Mouse (Mus musculus): ENCODE results near the gene Lyplal1. TPM values are rescaled to one million over a fixed set of nuclear protein-coding genes. Genes with fewer than 3 reads are reported as not detected.

Gene Lyplal1
- 0.62 and 0.63 TPM in 2 replicates for total RNA-seq (2014; fragmentation: Nextera tagmentation)
- total RNA-seq (2017) = 0.70 and 4.2 TPM in 2 replicates

DNA sequence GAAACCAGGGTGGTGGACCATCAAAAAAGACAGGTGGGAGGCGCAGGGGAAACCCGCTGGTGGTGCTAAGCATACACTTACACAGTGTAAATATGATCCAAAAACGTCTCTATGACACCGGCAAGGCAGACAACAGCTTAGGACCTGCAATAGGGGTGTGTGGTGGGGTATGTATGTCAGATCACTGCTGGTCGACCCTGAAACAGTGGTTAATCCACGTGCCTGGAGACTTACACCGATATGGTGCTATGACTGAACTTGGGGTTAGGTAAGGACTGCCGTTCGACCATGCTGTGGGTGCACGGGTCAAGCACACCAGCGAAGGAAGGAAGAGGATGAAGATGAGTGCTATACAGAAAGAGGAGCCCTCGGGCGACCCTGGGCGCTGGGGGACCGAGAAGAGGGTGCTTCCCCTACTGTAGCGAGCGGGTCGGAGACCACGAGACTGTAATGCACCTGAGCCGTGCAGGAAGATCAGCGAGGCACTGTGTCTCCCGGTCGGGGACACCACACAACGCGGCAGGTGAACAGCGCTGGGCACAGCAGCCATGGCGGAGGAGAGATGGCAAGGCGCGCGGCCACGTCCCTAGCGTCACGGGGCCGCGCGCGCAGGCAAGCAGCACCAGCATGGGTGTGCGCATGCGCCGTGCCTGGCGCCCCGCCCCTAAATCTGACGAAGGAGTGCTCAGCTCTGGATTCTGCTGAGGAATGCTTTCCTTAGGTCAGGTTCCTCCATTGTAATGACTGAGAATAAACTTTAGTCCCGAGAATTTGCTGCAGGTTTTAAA, at the start of gene Lyplal1:
TSS of gene Lyplal1 (minus strand) at position 610 of the 788 bp plus-strand sequence.
- peak; percentile 96 for ATAC-seq (replicated peaks; ENCODE audit: low FRiP score, low TSS enrichment, poor library complexity, severe bottlenecking)

DNA sequence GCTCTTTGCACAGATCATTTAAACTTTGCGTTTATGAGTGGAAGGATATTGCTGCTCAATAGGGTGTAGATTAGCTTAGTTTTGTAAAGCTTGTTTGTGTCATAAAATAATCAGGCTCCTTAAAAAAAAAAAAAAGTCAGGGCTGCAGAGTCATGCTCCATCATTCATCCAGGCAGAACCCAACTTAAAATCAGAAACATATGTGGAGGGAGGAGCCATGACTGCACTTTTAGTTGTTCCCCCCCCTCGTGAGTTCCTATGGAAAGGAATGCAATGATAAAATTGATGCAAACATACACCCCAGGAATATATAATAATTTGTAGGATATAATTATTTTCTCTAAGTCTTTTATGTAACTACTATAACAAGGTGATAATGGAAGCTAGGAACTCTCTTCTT, 46.5 kb upstream of the Lyplal1 start:
- no peak for ATAC-seq (replicated peaks; ENCODE audit: low FRiP score, low TSS enrichment, poor library complexity, severe bottlenecking)

DNA sequence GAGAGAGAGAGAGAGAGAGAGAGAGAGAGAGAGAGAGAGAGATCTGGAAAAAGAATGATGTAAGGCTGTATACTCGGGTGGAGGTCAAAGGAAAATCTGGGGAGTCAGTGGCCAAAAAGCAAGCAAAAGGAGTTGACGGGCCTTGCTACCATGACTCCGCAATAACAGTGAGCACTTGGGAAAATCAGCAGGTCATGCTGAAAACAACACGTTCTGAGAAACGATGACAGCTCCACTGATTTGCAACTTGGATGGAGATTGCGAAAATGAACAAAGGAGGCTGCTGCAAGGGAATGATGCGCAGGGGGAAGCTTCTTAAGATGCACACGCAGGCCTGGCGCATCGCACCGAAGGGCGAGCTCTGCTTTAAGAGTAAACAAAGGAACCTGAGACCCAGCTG, 46.1 kb upstream of the Lyplal1 start:
- ATAC-seq (replicated peaks; ENCODE audit: low FRiP score, low TSS enrichment, poor library complexity, severe bottlenecking) = no peak

DNA sequence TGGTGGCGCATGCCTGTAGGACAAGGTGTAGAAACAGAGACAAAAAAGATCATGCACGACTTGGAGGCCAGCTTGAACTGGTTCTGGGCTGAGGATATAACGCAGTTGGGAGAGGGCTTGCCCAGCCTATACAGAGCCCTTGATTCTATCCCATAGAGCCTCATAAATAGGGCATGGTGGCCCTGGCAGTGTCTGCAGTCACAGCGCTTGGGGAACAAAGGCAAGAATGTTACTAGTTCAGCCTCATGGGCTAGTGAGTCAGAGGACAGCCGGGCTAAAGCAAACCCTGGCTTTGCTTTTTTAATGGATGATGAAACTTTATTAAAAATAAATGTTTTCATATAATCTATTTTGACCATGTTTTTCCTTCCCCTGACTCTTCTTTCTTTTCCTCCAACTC, 33.3 kb upstream of the Lyplal1 start:
- ATAC-seq (replicated peaks; ENCODE audit: low FRiP score, low TSS enrichment, poor library complexity, severe bottlenecking) = no peak

DNA sequence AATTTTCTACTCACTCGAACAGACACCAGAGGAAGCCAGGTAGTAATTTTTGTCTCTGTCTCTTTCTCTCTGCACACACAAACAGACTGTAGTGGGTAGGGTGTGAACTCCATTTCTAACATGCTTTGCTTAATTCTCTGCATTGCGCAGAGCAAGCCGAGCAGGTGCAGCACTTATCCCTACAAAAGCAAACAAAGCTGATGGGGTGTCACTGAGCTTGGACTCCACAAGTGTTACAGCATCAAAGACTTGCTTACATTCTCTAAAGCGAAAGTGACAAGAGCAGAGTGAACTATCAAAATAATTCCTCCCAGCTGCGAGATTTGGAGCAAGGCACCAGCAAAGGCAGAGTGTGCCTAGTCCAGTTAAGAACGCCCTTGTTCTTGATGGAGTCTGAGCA, 28.3 kb upstream of the Lyplal1 start:
- ATAC-seq (replicated peaks; ENCODE audit: low FRiP score, low TSS enrichment, poor library complexity, severe bottlenecking) = no peak

DNA sequence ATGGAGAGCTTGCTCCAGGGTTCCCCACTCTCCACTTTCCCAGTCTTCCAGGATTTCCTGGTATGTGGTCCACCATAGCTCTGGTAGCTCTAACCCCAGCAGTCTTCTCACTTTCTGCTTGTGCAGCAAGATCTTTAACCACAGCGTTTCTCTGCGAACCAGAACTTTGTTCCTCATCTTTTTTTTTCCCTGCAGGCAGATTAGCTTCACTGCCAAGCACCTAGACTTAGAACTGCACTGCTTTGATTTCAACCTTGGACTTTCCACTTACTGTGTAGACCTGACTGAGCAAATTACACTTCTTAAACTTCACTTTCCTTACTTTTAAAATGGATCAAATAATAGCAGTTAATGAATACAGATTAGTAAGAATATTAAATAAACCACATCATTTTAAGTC, 23.1 kb upstream of the Lyplal1 start:
- no peak for ATAC-seq (replicated peaks; ENCODE audit: low FRiP score, low TSS enrichment, poor library complexity, severe bottlenecking)

DNA sequence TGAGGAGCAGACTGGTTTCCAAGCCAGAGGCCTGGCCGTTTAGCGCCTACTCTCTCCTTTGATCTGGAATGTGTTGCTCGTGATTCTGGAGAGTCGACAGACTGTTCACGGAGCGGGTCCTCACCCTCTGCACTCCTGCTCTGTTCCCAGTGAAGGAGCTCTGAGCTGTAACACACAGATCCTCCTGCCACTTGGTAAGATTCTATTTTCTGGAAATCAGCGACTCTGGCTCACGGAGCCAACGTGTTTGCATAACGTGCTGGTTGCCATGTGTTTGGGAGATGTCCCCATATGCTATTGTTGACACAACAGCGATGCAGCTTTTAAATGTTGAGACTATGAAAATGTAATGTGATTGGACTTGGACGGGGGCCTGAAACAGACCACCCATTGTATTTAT, 20.8 kb upstream of the Lyplal1 start:
- no peak for ATAC-seq (replicated peaks; ENCODE audit: low FRiP score, low TSS enrichment, poor library complexity, severe bottlenecking)

DNA sequence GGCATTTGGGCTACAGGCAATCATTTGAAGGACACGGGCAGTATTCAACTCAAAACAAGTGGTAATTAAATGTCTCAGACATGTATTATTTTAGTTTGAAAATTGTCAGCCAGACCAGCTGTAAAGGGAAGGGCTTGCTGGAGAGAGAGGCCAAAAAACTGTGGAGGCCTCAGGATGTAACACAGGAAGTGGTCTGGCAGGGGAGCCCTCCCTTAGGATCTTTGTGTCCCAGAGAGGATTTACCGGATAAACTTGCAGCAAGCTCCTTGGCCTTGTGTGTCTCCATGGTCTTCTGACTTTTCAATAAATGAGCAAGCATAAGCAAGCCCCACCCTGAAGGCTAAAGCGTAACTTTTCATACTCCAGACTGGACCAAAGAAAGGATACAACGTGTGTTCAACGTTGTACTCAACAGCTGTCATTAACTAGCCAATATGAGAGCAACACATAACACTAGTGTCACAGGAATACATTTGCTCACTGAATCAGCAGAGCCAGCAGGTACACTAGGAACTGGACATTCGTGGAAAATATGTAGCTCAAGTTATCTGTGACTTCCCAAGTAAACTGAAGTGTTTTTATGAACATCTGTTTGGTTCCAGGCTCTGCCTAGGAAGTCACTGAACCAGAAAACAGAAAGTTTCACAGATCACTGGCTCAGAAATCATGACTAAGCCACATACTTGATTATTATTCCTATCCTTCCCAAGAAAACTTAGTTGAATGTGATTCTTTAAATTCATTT, 19.7 kb upstream of the Lyplal1 start:
- ATAC-seq (replicated peaks; ENCODE audit: low FRiP score, low TSS enrichment, poor library complexity, severe bottlenecking) = no peak

DNA sequence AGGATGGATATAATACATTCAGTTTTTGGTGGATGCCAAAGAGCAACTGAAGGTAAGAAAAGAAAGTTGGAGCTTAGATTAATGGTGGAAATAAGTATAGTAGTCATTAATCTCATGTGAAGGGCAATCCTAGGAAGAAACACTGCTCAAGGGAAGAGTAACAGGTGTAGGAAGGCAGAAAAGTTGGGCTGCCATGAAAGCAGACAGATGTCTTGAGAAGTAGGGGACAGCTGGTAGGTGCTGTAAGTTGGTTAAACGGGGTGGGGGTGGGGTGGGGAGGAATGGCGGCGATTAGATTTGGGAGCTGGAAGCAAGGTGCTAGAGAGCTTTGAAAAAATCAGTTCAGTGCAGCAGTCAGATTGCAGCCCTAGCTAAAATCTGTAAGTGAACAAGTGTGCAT, 14.4 kb upstream of the Lyplal1 start:
- ATAC-seq (replicated peaks; ENCODE audit: low FRiP score, low TSS enrichment, poor library complexity, severe bottlenecking) = no peak

DNA sequence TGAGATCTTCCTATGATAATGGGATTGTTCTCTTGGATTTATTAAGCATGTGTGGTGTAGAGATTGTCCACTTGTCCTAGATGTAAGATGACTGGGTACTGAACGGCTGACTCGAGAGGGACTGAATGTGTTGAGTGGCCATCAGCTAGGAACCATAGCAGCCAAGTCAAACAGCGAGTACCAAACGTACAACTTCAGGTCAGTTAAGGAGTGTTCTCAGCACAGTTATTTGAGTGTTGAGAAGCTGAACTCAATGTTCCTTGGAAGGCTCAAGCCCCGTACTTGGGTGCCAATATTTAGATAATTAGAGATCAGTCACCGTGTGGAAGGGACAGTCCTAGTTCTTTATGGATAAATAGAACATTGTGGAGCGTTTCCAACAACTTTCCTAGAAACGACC, 11.8 kb upstream of the Lyplal1 start:
- ATAC-seq (replicated peaks; ENCODE audit: low FRiP score, low TSS enrichment, poor library complexity, severe bottlenecking) = no peak

DNA sequence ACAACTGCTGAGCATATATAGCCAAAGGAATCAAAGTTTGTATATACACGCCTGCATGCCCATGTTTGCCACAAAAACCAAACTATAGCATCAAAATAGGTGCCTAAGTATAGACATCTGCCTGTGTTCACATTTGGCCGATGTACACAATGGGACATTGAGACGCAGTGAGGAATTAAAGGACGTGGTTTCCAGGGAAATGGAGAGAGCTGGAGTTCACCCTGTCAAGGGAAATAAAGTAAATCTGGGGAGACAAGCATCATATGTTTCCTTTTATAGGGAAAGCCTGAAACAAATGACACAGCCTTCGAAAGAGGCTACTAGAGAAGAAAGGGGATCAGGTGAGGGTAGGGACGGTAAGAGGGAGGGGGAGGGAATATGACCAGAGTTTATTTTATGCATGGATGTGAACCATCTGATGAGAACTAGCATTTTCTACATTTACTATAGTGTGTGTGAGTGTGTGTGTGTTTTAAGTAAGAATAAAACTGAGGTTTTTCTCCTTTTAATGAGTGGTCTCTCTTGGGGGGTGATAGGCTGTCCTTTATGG, 9.3 kb upstream of the Lyplal1 start:
- ATAC-seq (replicated peaks; ENCODE audit: low FRiP score, low TSS enrichment, poor library complexity, severe bottlenecking) = no peak

DNA sequence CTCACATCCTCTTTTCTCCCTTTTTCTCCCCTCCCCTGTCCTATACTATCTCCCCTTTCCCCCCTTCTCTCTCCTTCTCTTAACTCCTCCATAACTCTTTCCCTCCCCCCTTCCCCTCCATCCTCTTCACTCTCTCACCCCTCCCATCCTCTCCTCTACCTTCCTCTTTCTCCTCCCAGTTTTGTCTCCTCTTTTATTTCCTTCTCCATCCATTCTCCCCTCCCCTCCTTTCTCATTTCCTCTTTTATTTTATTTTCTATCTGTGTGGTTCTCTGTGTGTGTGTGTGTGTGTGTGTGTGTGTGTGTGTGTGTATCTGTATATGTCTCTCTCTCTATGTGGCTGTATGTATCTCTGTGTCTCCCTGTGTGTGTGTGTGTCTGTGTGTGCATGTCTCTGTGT, 6.6 kb upstream of the Lyplal1 start:
- no peak for ATAC-seq (replicated peaks; ENCODE audit: low FRiP score, low TSS enrichment, poor library complexity, severe bottlenecking)

DNA sequence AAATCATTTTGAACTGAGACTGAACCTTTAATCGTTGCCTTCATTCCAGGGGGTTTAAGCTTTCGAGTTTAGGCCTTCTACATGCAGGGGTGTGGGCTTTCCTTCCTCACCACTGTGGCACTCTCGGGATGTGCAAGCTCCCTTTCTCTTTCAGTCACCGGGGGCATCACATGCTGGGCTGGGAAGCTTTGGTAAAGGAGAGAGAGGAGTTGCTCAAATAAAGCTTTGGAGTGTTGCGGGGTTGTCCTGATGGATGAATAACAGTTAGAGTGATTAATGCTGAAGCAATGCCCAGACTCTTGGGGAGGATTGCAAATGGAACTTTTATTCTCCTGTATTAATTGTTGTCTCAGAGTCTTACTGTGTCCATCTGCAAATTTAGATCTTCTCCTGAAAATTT, 2.7 kb upstream of the Lyplal1 start:
- no peak for ATAC-seq (replicated peaks; ENCODE audit: low FRiP score, low TSS enrichment, poor library complexity, severe bottlenecking)

DNA sequence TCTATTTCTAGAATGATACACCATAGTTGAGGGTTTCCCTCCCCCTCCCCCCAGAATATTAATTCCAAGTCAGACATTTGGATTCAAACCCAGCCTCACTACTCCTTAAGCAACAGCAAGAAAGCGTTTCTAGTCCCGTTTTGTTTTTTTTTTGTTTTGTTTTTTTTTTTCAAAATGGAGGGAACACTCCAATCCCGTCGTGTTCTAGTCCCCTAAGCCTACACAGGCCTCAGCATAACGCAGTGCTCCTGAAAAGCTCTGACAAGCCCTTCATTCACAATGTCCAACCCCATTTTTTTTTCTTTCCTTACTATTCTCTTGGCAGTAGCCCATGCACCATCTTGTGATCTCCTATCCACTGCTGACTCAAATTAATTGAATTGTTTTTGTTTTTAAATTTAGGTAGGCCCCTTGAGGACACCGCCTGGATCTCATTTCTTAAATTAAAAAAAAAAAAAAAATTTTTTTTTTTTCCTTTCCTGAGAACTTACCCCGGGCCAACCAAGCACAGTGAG, 967 bp downstream of the Lyplal1 start:
- no peak for ATAC-seq (replicated peaks; ENCODE audit: low FRiP score, low TSS enrichment, poor library complexity, severe bottlenecking)

DNA sequence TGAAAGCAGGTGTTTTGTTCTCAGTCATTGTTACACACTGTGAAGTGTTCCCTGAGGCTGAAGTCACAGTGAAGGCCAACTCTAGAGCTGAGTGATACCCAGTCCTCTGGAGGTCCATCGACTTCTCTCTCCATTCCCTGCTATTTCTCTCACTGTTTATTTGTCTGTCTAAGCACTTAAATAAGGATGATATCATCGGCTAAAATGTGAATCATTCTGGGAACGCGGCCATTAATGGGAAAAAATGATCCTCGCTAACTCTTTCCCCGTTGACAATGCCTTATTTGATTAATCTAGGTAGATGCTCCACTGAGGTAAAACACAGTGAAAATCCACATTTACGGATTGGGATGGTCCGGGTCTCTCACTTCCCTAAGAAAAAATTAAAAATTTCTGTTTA, 14.8 kb downstream of the Lyplal1 start:
- ATAC-seq (replicated peaks; ENCODE audit: low FRiP score, low TSS enrichment, poor library complexity, severe bottlenecking) = no peak

DNA sequence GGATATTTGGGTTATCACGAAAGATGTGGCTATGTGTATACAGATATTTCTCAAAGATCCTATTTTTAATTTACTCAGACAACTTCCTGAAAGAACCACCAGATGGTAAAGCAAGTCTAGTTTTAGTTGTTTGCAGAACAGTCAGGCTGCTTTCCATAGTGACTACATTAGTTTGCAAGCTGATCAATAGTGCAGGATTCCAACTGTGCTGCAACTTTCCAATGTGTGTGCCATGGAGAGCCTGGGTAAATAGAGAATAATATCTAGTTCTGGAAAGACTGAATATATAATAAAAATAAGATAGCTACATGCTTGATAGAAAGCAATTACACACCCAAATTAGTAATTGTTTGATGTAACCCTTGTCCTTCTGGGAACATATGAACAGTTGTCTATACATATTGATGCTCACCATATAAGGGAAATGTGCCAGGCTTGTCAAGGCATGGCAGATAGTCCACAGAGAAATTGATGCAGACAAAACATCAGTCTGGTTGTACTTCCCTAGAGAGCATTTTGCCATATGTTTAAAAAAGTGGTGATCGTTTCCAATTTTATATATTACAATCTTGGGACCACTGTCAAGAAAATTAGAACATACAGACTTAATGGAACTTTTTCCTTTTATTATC, 50.7 kb downstream of the Lyplal1 start:
- no peak for ATAC-seq (replicated peaks; ENCODE audit: low FRiP score, low TSS enrichment, poor library complexity, severe bottlenecking)

DNA sequence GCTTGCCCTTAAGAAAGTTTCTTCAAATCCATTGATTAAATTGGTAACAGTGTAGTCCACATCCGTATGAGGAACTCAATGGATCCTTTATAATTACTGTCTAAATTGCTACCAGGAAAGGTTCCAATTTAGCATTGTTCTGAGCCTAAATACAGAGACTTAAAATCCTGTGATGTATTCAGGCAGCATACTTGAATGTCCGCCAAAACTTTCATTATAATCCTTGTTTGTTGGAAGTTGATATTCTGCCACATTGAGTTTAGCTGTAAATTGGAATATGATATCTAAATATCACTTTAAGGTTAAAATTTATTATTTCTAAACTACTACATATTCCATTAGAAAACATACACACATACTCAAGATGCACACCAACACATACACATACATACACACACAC, 57.1 kb downstream of the Lyplal1 start:
- no peak for ATAC-seq (replicated peaks; ENCODE audit: low FRiP score, low TSS enrichment, poor library complexity, severe bottlenecking)

DNA sequence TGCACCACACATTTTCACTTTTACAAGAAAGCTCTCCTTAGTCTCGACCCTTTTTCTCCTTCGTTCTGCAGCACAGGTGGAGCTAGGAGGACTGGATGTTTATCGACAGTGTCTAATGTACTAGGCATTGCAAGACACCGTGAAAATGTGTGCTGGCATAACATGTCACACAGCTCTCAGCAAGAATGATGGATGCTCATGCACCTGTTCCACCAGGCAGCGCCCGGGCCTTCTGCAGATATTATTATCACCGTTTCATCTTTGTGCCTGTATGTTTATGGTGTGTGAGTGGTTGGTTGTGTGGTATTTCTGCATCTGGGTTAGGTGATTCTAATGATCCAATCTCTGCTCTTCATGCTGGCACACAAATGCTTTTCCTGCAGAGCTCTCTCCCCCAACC, 62.9 kb downstream of the Lyplal1 start:
- no peak for ATAC-seq (replicated peaks; ENCODE audit: low FRiP score, low TSS enrichment, poor library complexity, severe bottlenecking)

DNA sequence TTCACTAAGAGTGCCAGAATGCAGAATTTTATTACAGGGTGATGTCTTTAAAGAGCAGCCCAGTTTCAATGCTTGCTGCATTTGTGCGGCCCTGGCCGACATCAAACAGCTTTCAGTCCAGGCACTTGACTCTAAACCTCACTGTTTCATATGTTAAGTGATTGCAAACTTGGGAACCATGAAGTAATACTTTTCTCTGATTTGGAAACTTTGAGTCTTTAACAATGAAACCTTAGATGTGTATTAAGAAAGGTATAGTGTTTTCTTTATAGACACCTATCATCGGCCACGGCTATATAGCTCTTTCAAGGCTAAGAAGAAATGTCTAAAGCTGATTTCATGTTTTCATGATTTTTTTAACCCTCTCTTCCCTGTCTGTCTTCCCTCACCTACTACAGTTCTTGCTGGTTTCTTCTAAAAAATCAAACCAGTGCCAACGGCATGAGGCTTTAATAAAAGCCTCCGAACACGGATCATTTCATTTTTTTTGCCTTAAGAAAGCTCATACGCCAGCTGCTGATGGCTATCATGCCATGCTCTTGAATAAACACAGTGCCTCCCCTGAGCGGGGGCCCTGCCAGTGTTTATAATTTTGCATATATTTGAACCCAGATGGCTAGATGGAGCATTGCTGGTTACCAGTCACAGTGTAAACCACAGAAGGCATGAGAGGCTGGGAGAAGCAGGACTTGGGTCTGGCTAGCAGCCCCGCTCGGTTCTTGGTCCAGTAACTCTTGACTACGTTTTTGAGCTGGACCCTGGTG, 63.6 kb downstream of the Lyplal1 start:
- no peak for ATAC-seq (replicated peaks; ENCODE audit: low FRiP score, low TSS enrichment, poor library complexity, severe bottlenecking)

Data from megakaryocyte-erythroid progenitor cell, adult 5-6 weeks (primary cell).